Mouse (Mus musculus): ENCODE measurements around the gene Chid1. TPM values are rescaled to one million over a fixed set of nuclear protein-coding genes. Genes with fewer than 3 reads are reported as not detected.
"Not testable (repeated sequence)": the region's sequence is repeated elsewhere in the genome, so short reads cannot be mapped to it uniquely, and the experiment has no call there.

The Chid1 gene
- polyA plus RNA-seq, 1 experiment from 2014 or later, result 52.6 TPM

GRCm38 (mm10) chr7:141453636-141454035 lies 86.0 kb downstream of the Chid1 start:
- Histone ChIP-seq H3K27ac (no peak overlapping the region), H3K36me3 (peaks cover 27% of the 10 kb centered on the region), H3K4me3 (replicated peaks) (no peak overlapping the region), H3K4me1 (replicated peaks) (peaks cover 25% of the 10 kb centered on the region), H3K9ac (no peak overlapping the region), H3K4me2 (replicated peaks) (no peak overlapping the region), H3K27me3 (replicated peaks) (no peaks in the 10 kb centered on the region), H3K9me3 (no peaks in the 10 kb centered on the region)
- WGBS, result 72% methylated on average over 2 of the region's 2 CpGs
- no peak for ATAC-seq

- no peak overlapping the region for H3K27ac ChIP-seq
- H3K4me2 ChIP-seq (replicated peaks), result no peak overlapping the region
- H3K27me3 ChIP-seq (replicated peaks), result no peaks in the 10 kb centered on the region
- no peak for ATAC-seq
- H3K9ac ChIP-seq, result no peak overlapping the region
- H3K9me3 ChIP-seq, result no peaks in the 10 kb centered on the region
- H3K4me3 ChIP-seq (replicated peaks), result no peak overlapping the region
- peaks cover 27% of the 10 kb centered on the region for H3K4me1 ChIP-seq (replicated peaks)
- peaks cover 27% of the 10 kb centered on the region for H3K36me3 ChIP-seq
Observed at GRCm38 (mm10) chr7:141451928-141452327, 87.7 kb downstream of the Chid1 start.

DNA sequence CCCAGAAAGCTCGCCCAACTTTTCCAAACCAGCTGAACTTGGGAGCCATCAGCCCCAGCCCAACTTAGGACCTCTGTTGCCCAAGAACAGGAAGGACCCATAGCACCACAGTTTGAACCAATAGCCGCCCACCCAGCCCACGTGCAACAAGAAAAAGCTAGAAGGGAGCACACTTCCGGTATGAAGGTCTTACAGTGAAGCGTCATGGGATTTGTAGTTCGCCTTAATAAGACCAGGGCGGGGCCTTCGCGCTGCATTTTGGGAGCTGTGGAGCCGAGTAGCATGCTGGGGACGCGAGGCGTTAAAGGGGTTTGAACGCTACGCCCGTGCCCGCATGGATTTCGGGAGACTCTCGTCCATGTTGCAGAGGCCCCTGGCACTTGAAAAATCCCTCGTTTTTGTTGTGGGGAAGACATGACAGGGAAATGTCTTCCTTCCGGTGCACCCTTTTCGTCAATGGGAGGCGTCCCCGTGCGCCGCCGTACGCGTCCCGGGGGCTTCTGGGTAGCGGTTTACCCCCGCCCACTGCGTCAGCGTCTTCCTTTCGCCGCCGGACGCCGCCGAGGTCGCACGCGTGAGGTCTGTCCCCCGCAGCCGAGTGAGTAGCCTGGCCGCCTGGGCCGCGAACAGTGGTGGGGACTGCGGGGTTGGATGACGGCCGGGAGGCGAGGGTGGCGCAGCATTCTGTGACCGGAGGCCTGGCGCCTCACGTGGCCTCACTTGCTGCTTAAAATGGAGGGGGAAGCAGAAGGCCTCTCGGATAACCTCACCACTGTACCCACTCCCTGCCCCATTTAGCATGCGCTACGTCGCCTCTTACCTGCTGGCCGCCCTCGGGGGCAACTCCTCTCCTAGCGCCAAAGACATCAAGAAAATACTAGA lies 92.3 kb downstream of the Chid1 start, which contains the start of gene Rplp2:
Gene Rplp2, plus strand, starts transcription at position 261 of the 882 bp plus-strand sequence.
- ATAC-seq, result peak; percentile 92
- Histone ChIP-seq H3K4me1 (replicated peaks) (peaks cover 26% of the 10 kb centered on the region), H3K9ac (peak within 1 kb of the TSS; percentile 96), H3K27ac (peak within 1 kb of the TSS; percentile 92), H3K9me3 (no peaks in the 10 kb centered on the region), H3K27me3 (replicated peaks) (no peaks in the 10 kb centered on the region), H3K36me3 (peaks cover 27% of the 10 kb centered on the region), H3K4me2 (replicated peaks) (peak within 1 kb of the TSS; percentile 61), H3K4me3 (replicated peaks) (peak within 1 kb of the TSS; percentile 92)
- WGBS, result under 1% methylated on average over 63 of the region's 63 CpGs

GRCm38 (mm10) chr7:141446374-141446773 lies 93.3 kb downstream of the Chid1 start:
- H3K27ac ChIP-seq; H3K4me3 ChIP-seq (replicated peaks); ATAC-seq; H3K9ac ChIP-seq; H3K4me2 ChIP-seq (replicated peaks); H3K27me3 ChIP-seq (replicated peaks); H3K9me3 ChIP-seq: not testable (repeated sequence)
- WGBS, result 67% methylated on average over 3 of the region's 3 CpGs
- Histone ChIP-seq H3K36me3 (peaks cover 19% of the 10 kb centered on the region), H3K4me1 (replicated peaks) (peaks cover 33% of the 10 kb centered on the region)

DNA sequence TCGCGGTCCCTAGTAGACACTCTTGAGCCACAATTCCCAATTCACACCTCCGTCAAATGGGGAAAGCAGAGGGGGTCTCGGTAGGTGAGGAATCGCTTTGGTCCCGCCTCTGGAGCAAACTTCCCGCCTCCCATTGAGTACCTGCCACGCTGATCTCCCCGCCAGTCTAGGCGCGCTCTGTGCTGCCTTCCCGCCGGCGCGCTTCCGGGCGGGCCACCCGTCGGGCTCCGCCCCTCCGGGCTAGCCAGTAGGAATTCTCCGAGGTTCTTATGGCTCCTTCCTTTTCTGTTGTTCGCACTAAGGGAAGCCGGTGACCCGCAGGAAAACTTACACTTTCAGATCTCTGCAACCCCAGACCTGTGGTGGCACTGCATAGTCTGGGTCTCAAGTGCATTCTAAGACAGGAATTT lies 95.8 kb downstream of the Chid1 start, which contains the start of gene Pidd1:
Gene Pidd1, minus strand, starts transcription at position 198 of the 410 bp plus-strand sequence.
- peaks cover 38% of the 10 kb centered on the region for H3K4me1 ChIP-seq (replicated peaks)
- ATAC-seq, result peak; percentile 72

More for the DNA sequence above, 95.8 kb downstream of the Chid1 start, which contains the start of gene Pidd1:
- peak within 1 kb of the TSS; percentile 74 for H3K27ac ChIP-seq
- under 1% methylated on average over 25 of the region's 25 CpGs for WGBS
- H3K9ac ChIP-seq, result peak within 1 kb of the TSS; percentile 69
- no peaks in the 10 kb centered on the region for H3K36me3 ChIP-seq
- peak within 1 kb of the TSS; percentile 88 for H3K4me2 ChIP-seq (replicated peaks)
- H3K9me3 ChIP-seq, result no peaks in the 10 kb centered on the region
- no peaks in the 10 kb centered on the region for H3K27me3 ChIP-seq (replicated peaks)
- H3K4me3 ChIP-seq (replicated peaks), result peak within 1 kb of the TSS; percentile 53

Other genes starting within 250 kb of the Chid1 start
- 0.35 and 0.40 TPM in 2 replicates for gene Drd4, start 247.9 kb downstream of the Chid1 start, polyA plus RNA-seq (2015; fragmentation: Nextera tagmentation; extraction: Ambion mirVana)
- gene Deaf1, start 212.2 kb downstream of the Chid1 start, polyA plus RNA-seq (2015; fragmentation: Nextera tagmentation; extraction: Ambion mirVana), result 63.1 and 63.5 TPM in 2 replicates
- gene Tmem80, start 212.1 kb downstream of the Chid1 start, polyA plus RNA-seq (2015; fragmentation: Nextera tagmentation; extraction: Ambion mirVana), result 35.1 and 35.6 TPM in 2 replicates
- 117 and 133 TPM in 2 replicates for gene Eps8l2, start 201.0 kb downstream of the Chid1 start, polyA plus RNA-seq (2015; fragmentation: Nextera tagmentation; extraction: Ambion mirVana)
- gene Taldo1, start 147.7 kb downstream of the Chid1 start, polyA plus RNA-seq (2015; fragmentation: Nextera tagmentation; extraction: Ambion mirVana), result 458 and 460 TPM in 2 replicates
- gene Gatd1, start 125.7 kb downstream of the Chid1 start, polyA plus RNA-seq (2015; fragmentation: Nextera tagmentation; extraction: Ambion mirVana), result 47.4 and 49.2 TPM in 2 replicates
- 3.8 and 3.9 TPM in 2 replicates for gene Cend1, start 110.4 kb downstream of the Chid1 start, polyA plus RNA-seq (2015; fragmentation: Nextera tagmentation; extraction: Ambion mirVana)
- gene Slc25a22, start 102.0 kb downstream of the Chid1 start, polyA plus RNA-seq (2015; fragmentation: Nextera tagmentation; extraction: Ambion mirVana), result 28.5 and 33.1 TPM in 2 replicates
- gene Pidd1, start 95.8 kb downstream of the Chid1 start, polyA plus RNA-seq (2015; fragmentation: Nextera tagmentation; extraction: Ambion mirVana), result 7.6 and 9.6 TPM in 2 replicates
- gene Rplp2, start 92.5 kb downstream of the Chid1 start, polyA plus RNA-seq (2015; fragmentation: Nextera tagmentation; extraction: Ambion mirVana), result 1,378 and 1,526 TPM in 2 replicates
- 35.1 and 38.1 TPM in 2 replicates for gene Pnpla2, start 84.7 kb downstream of the Chid1 start, polyA plus RNA-seq (2015; fragmentation: Nextera tagmentation; extraction: Ambion mirVana)
- 16.5 and 22.0 TPM in 2 replicates for gene Cracr2b, start 78.8 kb downstream of the Chid1 start, polyA plus RNA-seq (2015; fragmentation: Nextera tagmentation; extraction: Ambion mirVana)
- gene Cd151, start 72.5 kb downstream of the Chid1 start, polyA plus RNA-seq (2015; fragmentation: Nextera tagmentation; extraction: Ambion mirVana), result 21.5 and 25.5 TPM in 2 replicates
- gene Polr2l, start 64.7 kb downstream of the Chid1 start, polyA plus RNA-seq (2015; fragmentation: Nextera tagmentation; extraction: Ambion mirVana), result 57.9 and 61.9 TPM in 2 replicates
- gene Tspan4, start 64.6 kb downstream of the Chid1 start, polyA plus RNA-seq (2015; fragmentation: Nextera tagmentation; extraction: Ambion mirVana), result 60.7 and 67.8 TPM in 2 replicates
- 79.1 and 84.1 TPM in 2 replicates for gene Ap2a2, start 22.3 kb upstream of the Chid1 start, polyA plus RNA-seq (2015; fragmentation: Nextera tagmentation; extraction: Ambion mirVana)
- 0.21 and 0.24 TPM in 2 replicates for gene Muc6, start 115.5 kb upstream of the Chid1 start, polyA plus RNA-seq (2015; fragmentation: Nextera tagmentation; extraction: Ambion mirVana)
- 9.4 and 16.7 TPM in 2 replicates for gene Muc2, start 150.5 kb upstream of the Chid1 start, polyA plus RNA-seq (2015; fragmentation: Nextera tagmentation; extraction: Ambion mirVana)
- 0.03 TPM in 1 of 2 replicates, not detected in the other for gene Muc5ac, start 249.1 kb upstream of the Chid1 start, polyA plus RNA-seq (2015; fragmentation: Nextera tagmentation; extraction: Ambion mirVana)